Mouse (Mus musculus): ENCODE results near the gene Map3k5.

- TF ChIP-seq CTCF (conservative IDR thresholded peaks at IDR 0.05; ENCODE audit: low read length) (no peak), NANOG (IDR thresholded peaks at IDR 0.05; ENCODE audit: borderline replicate concordance, low read length) (no peak), POU5F1 (IDR thresholded peaks at IDR 0.05; ENCODE audit: borderline replicate concordance, low read length) (no peak)
Observed at GRCm38 (mm10) chr10:20101456-20101855, 167.2 kb downstream of the Map3k5 start.
